Mouse (Mus musculus) c-Kit-positive CD71-positive TER-119-positive erythroid progenitor cells, embryonic 14.5 days (primary cell): ENCODE data around the gene Thegl.
"Not testable (repeated sequence)": the region's sequence is repeated elsewhere in the genome, so short reads cannot be mapped to it uniquely, and the experiment has no call there.

ENCODE experiments used
- DNase-seq: peaks from one replicate; pipeline ENCODE4 v3.0.0-alpha.2; 2013; ENCODE audit warnings: low spot score

The Thegl gene

DNA sequence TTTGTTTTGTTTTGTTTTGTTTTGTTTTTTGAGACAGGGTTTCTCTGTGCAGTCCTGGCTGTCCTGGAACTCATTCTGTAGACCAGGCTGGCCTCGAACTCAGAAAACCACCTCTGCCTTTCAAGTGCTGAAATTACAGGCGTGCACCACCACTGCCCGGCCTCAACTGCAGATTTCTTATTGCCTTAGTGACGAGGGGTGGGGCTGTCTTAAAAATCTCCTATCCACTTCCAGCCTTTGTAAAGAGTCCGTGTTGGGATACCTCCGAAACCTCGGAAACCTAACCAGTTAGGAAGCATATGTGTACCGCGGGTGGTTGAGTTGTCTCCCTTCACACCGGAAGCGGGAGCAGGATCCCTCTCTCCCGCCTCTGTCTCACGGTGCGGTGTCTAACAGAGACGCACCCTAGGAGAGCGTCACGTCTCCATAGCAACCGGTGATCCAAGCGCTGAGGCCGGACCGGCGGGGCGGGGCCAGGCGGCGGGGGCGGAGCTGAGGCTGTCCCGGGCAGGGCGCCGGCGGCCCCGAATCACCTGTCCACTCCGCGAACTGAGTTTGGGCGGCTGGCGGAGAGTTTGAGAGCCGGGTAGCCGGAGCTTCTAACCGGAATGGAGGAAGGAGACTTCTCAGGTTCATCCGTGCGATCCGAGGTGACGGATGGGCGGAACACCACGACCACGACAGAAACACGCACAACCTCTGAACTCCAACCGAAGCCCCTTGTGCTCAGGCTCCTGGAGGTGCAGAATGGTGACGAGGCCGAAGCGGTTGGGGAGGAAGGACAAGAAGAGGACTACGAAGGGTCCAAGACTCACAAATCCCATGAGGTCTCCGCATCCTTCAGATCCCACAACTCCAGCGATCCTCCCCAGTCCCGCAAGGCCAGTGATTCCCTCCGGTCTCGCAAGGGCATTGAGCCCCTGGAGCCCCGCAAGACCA lies at the start of gene Thegl:
Gene Thegl, plus strand, starts transcription at position 480 of the 939 bp plus-strand sequence.
- peak; percentile 91 for DNase-seq

DNA sequence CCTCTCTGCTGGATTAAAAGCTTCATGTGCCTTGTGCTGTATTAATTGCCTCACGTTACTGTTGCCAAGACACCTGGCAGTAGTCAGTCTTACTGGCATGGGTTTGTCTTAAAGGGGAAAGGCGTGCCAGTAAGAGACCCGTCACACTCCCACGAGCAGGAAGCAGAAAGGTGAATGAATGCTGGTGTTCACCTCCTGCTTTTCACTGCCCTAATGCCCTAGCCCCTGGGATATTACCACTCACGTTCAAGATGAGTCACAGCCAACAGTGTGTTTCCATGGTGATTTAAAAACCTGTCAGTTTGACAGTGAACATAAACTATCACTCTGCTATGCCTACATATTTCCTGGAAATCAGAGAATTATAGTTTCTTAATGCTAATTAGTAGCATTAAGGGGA lies 46.6 kb upstream of the Thegl start:
- DNase-seq: no peak

DNA sequence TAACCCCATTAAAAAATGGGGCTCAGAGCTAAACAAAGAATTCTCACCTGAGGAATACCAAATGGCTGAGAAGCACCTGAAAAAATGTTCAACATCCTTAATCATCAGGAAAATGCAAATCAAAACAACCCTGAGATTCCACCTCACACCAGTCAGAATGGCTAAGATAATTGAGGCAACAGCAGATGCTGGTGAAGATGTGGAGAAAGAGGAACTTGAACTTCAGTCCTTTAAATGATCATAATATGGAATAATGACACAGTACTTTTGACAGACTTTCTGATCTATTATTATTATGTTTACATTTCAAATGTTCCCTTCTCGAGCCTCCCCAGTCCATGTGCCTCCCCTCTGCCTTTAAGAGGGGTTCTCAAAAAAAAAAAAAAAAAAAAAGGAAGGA lies 44.7 kb upstream of the Thegl start:
- DNase-seq: not testable (repeated sequence)

DNA sequence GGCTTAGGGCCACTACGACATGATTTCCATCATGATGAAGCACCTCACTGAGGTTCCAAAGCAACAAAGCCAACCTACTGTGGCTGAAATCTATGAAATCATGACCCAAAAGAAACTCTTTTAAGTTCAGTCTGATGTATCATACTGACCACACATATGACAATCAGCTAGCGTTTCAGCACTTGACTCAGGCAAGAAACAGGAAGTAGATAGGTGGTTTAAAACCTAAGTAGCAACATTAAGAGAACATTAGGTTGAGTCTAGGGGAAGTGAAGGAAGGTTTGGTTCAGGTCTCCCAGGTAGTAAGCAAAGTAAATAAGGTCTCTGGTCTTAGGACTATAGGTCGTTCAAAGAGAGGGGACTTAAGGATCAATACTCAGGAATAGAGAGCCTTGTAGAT lies 42.3 kb upstream of the Thegl start:
- DNase-seq: no peak

- no peak for DNase-seq
These were observed 41.6 kb upstream of the Thegl start for GRCm38 (mm10) chr5:76974207-76974553.

GRCm38 (mm10) chr5:76974554-76975285 lies 41.1 kb upstream of the Thegl start, which contains the start of gene Srp72:
Gene Srp72 (plus strand): TSS chr5:76974683.
- DNase-seq: peak; percentile 81

- no peak for DNase-seq
These were observed 40.1 kb upstream of the Thegl start for GRCm38 (mm10) chr5:76975736-76976135.

GRCm38 (mm10) chr5:76984015-76984414 lies 31.8 kb upstream of the Thegl start:
- DNase-seq: no peak

- peak; percentile 57 for DNase-seq
These were observed 25.0 kb upstream of the Thegl start for GRCm38 (mm10) chr5:76990789-76991188.

DNA sequence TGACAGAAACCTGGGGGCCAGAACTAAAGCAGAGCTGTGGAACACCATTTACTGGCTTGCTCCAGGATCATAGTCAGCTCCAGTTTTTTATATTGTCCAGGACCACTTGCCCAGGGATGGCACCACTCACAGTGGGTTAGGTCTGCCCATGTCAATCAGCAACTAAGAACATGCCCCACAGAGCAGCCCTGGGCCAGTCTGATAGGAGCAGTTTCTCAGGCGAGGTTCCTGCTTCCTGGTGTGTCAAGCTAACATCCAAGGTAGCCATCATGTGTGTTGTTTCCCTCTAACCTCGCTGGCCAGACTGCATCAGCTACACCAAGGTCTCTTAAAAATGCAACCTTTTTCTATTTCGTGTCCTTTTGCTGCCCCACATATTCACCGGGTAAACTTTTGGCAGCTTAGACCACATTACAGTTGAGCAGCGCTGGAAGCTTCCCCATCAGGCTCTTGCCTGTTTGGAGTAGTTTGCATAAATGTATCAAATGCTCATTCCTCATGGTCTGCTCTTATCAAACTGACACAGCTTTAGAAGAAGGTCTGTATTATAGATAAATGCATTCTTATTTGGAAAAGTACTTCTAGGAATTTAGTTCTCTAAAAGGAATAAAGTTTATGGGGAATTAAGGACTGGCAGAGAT lies 22.5 kb upstream of the Thegl start:
- peak; percentile 73 for DNase-seq

GRCm38 (mm10) chr5:76998416-76998815 lies 17.4 kb upstream of the Thegl start:
- DNase-seq: peak; percentile 44

DNA sequence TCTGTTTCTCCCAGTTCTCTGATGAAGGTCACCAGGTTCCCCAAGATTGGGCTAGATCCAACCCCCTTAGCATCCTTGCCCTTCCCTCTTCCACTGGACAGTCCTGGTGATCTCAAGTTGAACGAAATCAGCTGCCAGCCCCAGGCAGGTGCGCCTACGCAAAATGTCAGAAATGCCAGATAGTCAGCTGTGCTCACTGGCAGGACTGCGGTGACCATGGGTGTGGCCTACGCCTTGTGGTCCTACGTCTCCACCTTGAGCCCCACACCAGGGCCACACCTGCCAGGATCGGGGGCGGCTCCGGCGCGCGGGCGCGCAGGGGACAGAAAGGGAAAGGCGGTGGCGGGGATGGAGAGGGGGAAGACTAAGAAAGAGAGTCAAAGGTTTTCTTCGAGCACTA lies 14.6 kb upstream of the Thegl start:
- no peak for DNase-seq

GRCm38 (mm10) chr5:77004051-77004821 lies 11.6 kb upstream of the Thegl start, which contains the start of gene Arl9:
Gene Arl9 (plus strand): TSS chr5:77004055.
- no peak for DNase-seq

DNA sequence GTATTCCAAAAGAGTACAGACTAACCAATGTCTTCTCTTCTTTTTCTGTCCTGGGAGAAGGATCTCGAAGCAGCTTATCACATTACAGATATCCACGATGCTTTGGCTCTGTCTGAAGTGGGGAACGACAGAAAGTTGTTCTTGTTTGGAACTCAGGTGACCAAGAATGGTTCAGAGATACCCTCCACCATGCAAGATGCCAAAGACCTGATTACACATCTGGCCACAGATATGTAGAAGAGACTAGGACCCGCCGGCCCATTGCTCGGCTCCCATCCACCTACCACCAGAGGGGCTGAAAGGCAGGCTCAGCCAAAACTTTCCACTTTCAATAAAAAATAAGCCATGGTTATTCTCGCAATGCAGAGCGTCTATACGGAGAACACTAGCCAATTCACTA lies 5.5 kb upstream of the Thegl start:
- DNase-seq: no peak

- DNase-seq: no peak
These were observed 4.7 kb upstream of the Thegl start for GRCm38 (mm10) chr5:77011082-77011481.

DNA sequence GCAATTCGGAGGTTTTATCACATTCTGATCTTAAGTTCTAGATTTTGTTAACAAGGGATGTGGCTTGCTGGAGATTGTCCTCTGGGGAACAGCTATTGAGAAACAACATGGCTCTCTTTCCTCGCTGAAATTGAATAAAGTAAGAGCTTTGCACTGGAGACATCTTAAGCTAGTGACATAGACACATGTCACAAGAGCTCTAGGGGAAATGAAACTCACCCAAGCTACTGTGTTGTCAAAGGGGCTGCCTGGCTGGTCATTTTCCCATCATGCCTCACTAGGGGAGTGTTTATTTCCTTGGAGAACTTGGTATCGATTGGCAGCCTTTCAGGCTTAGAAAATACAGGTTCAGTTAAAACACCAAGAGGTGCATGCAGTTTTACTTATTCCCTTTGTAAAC lies 2.7 kb upstream of the Thegl start:
- no peak for DNase-seq

- peak; percentile 44 for DNase-seq
These were observed 12.2 kb downstream of the Thegl start for GRCm38 (mm10) chr5:77028034-77028433.

DNA sequence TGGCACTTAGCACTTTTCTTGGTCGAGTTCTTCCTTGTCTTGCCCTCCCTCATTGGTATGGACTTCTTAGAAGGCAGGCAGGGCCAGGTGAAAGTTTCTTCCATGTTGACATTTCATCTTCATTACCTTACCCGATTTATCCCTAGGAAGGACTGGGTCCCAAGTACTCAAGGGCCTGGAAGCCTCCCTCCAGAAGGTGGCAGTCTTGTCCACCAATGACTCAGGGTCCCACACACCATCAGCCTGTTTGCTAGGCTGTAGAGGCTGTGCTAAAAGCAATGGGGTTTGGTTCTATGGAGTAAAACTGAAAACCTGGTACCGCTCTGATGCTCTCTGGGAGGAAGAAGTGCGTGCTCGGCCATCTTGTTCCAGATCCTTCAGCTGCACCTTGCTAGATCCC lies 13.9 kb downstream of the Thegl start:
- peak; percentile 47 for DNase-seq

- not testable (repeated sequence) for DNase-seq
These were observed 19.3 kb downstream of the Thegl start for GRCm38 (mm10) chr5:77035101-77035500.

- DNase-seq: no peak
These were observed 22.6 kb downstream of the Thegl start for GRCm38 (mm10) chr5:77038451-77038850.

DNA sequence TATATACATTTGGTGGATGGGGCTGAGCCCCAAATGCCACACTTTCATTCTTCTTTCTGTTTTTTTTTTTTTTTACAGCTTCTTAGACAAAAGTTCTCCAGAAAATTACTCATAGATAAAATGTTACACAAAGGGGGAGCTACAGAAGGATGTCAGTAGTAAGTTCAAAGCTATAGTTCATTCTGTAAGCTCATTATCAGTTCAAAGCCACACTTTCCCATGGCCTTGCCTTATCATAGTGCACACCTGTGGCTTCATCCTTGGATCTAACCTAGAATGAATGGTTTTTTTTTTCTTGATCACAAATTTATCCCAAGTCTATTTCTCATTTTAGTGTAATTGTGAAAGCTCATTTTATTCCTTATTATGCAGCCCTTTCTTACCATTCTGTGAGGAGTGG lies 23.6 kb downstream of the Thegl start:
- DNase-seq: no peak

GRCm38 (mm10) chr5:77044362-77044761 lies 28.5 kb downstream of the Thegl start:
- DNase-seq: no peak
